Mouse (Mus musculus) urinary bladder, adult 2 months (tissue): ENCODE results near the gene Hmgn3. TPM values are rescaled to one million over a fixed set of nuclear protein-coding genes. Genes with fewer than 3 reads are reported as not detected.
"Not testable (repeated sequence)": the region's sequence is repeated elsewhere in the genome, so short reads cannot be mapped to it uniquely, and the experiment has no call there.

ENCODE experiments used
- DNase-seq: peaks from one replicate; pipeline ENCODE4 v3.0.0; 2022; ENCODE audit warnings: low spot score
- polyA plus RNA-seq: library from polyadenylated mRNA; depleted of rRNA; stranded (reverse); fragments of >200 nt; gene quantifications from 2 replicates; pipeline ENCODE4 v1.2.3, GENCODE M21; 2012; rRNA removed

Hmgn3 gene
- 120 and 160 TPM in 2 replicates for polyA plus RNA-seq

DNA sequence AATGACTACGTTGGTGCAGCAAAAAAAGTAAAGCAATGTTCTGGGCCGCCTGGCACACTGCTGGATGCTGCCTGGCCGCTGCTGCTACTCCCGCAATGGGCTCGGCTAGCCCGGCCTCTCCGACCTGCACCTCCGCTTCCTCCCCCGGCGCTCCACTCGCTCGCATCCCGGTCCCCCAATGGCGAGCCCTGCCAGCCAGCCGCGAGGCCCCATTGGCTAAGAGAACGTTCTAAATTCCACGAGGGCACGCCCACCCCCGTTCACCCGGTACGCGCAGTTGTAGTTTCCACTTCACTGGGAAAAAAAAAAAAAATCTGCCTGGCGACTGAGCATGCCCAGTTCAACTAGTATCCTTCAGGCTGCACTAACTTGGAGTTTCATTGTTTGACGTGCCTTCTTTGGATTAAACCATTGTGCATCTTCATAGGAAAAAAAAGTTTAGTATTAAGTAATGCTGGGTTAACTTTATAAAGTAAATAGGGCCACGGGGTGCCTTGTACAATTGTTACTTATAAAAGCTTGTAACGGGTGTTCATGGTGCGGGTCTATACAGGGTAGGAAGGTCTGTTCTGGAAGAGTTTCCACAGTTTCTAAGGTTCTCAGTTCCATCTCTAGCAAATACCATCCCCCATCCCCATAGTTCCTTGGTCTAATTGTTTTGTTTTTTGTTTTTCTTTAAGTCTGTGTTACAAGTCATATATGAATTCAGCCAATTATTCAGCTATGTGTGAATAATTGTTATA is at the start of gene Hmgn3:
Hmgn3 (minus strand) TSS at position 240 of the 743 bp plus-strand sequence.
- peak; percentile 77 for DNase-seq

- DNase-seq: no peak
Measured at GRCm38 (mm10) chr9:83195765-83196164, 49.3 kb upstream of the Hmgn3 start.

- no peak for DNase-seq
Measured at GRCm38 (mm10) chr9:83195007-83195406, 48.5 kb upstream of the Hmgn3 start.

DNA sequence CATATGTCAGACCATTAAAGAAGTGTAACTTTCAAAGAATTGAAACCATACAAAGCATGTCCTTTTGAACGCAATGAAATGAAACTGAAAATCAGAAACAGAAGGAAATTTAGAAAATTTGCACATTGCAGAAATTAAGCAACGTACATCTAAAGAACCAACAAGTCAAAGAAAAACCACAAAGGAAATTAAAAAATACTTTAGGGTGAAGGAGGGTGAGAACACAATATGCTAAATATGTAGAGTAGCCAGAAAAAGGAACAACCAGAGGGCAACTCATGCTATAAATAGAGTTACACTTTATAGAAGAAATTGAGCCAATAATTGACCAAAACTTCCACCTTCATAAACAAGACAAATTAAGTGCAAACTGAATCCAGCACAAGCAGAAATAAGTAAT is 41.3 kb upstream of the Hmgn3 start:
- no peak for DNase-seq

GRCm38 (mm10) chr9:83145591-83146445 is 667 bp downstream of the Hmgn3 start:
- DNase-seq: peak; percentile 58

DNA sequence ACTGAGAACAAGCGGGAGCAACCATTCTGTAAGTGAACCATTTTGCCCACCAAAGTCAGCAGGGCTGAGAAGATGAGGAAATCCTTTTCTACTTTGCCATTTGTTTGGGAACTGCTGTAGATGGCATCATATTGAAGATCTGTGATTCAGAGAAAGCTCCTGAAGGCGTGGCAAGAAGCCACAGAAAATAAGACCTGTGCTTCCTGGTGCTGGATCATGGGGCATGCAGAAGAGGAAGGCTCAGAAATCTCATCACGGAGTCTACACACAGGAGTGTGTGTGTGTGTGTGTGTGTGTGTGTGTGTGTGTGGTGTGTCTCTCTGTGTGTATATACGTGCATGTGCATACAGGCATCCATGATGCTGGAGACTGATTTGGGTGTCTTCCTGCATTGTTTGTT is 16.7 kb downstream of the Hmgn3 start:
- DNase-seq: no peak

- DNase-seq: no peak
Measured at GRCm38 (mm10) chr9:83127840-83128239, 18.6 kb downstream of the Hmgn3 start.

DNA sequence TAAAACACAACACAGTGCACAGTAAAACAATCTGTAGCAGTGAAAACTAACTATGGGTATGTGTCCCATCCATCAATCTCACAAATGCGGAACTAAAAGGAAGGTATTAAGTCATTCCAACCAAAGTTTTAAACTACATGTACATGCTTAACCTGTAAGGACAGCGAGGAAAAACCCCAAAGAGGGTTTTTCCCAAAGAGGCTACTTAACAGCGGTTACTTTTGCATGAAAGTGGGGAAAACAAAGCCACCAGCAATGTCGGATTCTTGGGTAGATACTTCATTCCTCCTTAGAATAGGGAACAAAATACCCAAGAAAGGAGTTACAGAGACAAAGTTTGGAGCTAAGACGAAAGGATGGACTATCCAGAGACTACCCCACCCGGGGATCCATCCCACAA is 20.0 kb downstream of the Hmgn3 start:
- DNase-seq: not testable (repeated sequence)

GRCm38 (mm10) chr9:83119211-83119610 is 27.3 kb downstream of the Hmgn3 start:
- no peak for DNase-seq

- no peak for DNase-seq
Measured at GRCm38 (mm10) chr9:83117486-83117885, 29.0 kb downstream of the Hmgn3 start.

DNA sequence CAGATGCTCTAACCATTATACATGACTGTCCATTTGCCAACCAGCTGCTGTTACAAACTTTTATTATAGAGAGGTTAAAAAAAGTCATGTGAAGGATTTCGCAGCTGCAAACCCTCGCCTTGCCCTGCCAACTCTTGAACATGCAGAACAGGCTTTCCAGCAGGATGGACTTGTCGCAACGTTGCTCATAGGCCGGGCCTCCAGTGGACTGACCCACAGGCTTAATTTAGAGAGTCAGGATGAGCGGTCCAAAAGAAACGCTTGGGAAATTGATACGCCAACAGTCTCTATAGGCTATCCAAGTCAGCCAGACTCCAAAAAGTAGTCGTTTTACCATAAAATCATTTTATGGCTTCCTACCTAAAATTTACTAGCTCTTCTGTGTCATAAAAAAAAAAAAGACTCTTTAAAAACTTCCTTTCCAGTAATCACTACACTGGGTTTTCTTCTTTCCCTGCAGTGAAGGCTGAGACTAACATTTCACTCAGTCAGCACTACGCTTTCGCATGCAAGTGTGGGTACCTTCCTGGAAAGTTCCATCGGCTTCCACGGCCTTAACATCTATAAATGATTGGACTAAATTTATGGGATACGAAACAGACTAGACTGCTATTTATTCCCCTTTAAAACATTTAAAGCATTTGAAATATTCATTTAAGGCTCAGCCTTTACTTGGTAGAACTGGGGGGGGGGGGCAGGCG is 29.6 kb downstream of the Hmgn3 start:
- DNase-seq: no peak

DNA sequence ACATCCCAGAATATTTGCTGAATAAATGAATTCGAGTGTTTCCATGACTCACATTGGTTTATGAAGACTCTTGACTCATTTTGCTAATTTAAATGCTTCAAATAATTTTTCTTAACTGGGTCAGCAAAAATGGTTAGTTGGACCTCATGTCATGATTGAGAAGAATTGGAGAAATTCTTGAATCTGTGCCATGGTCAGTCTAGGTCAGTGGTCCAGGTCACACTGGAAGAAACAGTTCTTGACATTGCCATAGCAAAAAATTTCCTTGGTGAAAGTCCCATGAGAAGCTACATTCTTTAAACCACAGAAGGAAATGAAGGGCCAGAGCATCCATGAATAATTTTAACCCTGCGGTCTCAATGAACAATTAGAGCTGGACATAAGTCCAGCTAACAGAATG is 30.8 kb downstream of the Hmgn3 start:
- no peak for DNase-seq

DNA sequence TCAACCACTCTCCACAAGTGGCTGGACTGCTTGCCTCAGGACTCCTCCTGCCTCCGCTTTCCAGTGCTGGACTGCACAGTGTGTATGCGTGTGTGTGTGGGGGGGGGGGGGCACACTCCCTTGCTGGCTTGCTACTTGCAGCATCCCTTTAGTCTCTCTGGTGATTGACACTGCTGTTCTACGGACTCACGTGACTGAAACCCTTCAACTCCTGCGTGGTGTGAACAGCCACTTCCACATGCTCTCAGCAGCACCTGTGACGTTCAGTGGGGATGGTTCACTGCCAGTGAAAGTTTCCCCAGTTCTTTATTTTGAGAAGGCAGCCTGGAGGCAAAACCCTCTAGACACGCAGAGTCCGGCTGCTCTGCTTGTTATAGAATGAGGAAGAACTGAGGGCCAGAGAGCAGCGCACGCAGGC is 32.7 kb downstream of the Hmgn3 start:
- DNase-seq: no peak

DNA sequence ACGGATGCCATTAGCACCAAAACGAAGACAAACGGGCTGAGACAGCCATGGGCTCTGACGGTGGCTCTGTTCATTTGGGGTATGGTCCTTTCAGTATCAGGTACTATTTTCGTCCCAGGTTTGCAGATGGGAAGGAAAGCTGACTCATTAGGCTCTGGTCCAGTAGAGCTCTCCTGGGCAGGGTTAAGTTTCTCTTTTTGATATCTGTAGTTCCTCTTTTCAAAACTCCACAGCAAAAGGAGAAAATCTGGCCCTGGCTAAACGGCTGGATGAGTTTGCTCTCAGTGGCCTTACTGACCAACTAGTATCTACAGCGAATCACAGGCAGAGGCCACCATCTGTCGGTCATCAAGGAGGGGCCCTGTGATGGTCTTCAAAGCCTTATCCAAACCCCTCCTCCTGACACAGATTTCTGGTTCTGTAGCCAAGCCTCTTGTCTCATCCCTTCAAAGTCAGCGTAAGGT is 34.1 kb downstream of the Hmgn3 start:
- DNase-seq: no peak

DNA sequence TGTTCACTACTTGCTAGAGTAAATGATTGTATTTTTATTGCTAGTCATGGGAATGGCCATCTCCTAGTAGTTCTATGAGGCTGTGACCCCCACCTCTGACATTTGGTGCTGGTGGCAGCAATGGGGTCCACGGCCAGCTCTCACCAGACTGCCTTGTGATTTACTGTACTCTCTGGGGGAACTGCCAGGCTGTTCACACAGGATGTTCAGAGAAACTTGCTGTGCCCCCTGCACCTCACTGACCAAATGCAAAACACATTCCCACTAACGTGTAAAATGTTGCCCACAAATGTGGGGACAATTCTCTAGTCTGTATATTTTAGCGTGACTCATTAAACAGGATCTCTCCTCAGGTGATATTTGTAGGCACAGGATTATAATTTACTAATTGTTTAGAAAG is 34.7 kb downstream of the Hmgn3 start:
- DNase-seq: no peak

DNA sequence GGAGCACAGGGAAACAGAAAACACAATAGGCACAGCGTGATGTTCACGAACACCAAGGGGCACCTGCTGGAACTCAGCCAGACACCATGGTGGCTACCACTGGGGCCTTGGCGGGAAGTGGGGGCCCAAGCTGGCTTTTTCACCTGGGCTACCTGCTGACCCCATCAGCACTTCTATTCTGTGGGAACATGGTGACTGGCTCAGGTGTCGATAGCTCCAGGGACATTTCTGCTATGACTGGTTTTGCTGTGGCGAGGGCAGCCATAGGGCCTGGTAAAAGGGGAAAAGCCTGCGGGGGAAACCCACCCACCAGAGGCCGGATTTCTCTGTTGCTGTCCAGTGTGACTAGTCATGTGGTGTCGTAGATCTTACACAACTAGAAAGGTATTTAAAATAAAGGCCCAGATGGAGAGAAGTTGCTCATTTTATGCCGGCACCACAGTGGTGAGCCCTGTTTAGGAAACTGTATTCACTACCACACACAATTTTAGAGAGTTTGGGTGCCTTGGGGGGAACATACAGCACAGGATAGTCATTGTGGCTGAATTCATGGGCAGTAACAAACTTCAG is 35.3 kb downstream of the Hmgn3 start:
- no peak for DNase-seq

GRCm38 (mm10) chr9:83110406-83111116 is 35.9 kb downstream of the Hmgn3 start:
- DNase-seq: no peak

DNA sequence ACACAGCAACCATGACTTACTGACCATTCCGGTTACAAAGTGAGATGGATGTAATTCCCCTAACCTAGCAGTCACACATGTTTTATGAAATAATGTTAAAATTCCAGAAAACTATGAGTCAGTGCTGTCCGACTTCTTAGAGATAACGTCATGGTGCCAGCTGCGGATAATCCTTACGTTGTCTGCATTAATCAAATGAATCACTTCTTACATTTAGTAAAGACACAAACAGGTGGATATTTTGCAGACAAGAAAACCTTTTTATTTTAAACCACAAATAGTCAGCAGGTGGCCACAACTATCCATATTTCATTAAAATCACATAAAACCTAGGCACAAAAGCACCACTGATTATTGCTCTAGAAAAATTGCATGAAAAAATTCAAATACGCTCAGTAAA is 36.8 kb downstream of the Hmgn3 start:
- DNase-seq: no peak

- DNase-seq: no peak
Measured at GRCm38 (mm10) chr9:83108821-83109220, 37.7 kb downstream of the Hmgn3 start.

DNA sequence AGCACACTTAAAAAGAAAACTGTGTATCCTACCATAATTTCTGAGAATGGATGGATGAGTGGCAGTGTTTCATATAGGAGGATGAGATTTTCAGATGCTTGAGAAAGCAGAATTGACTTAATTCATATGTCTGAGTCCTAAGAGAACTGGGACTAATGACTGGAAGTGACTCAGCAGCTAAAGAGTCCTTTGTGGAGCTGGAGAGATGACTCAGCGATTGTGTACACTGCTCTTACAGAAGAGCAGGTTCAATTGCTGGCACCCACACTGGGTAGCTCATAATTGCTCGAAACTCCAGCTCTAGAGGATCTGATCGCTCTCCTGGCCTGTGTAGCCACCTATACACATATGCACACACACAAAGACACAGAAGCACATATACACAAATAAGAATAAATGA is 42.7 kb downstream of the Hmgn3 start:
- no peak for DNase-seq

GRCm38 (mm10) chr9:83101691-83102090 is 44.8 kb downstream of the Hmgn3 start:
- DNase-seq: no peak
